Mouse (Mus musculus): Measurements from ENCODE around the gene Pip4p1.
A peak's percentile ranks its signal among the peaks of the same experiment; 100 is the strongest.
"Not testable (repeated sequence)": the region's sequence is repeated elsewhere in the genome, so short reads cannot be mapped to it uniquely, and the experiment has no call there.

The Pip4p1 gene

GRCm38 (mm10) chr14:50930754-50931492 is at the start of gene Pip4p1, which contains the start of gene Pnp:
Gene Pip4p1 (minus strand): TSS chr14:50930856.
Gene Pnp (plus strand): TSS chr14:50931082.
- peak; percentile 98 to 99 for DNase-seq

GRCm38 (mm10) chr14:50979631-50980030 is 49.0 kb upstream of the Pip4p1 start:
- no peak for DNase-seq

GRCm38 (mm10) chr14:50978451-50978850 is 47.8 kb upstream of the Pip4p1 start:
- DNase-seq: not testable (repeated sequence)

GRCm38 (mm10) chr14:50976674-50977073 is 46.0 kb upstream of the Pip4p1 start:
- no peak for DNase-seq

- no peak for DNase-seq
Measured at GRCm38 (mm10) chr14:50975001-50975400, 44.3 kb upstream of the Pip4p1 start.

GRCm38 (mm10) chr14:50973700-50974099 is 43.0 kb upstream of the Pip4p1 start:
- no peak for DNase-seq

GRCm38 (mm10) chr14:50973054-50973453 is 42.4 kb upstream of the Pip4p1 start:
- DNase-seq: not testable (repeated sequence)

- no peak for DNase-seq
Measured at GRCm38 (mm10) chr14:50970822-50971221, 40.2 kb upstream of the Pip4p1 start.

- DNase-seq: no peak
Measured at GRCm38 (mm10) chr14:50969558-50970544, 39.2 kb upstream of the Pip4p1 start.

- DNase-seq: no peak
Measured at GRCm38 (mm10) chr14:50969041-50969440, 38.4 kb upstream of the Pip4p1 start.

- no peak for DNase-seq
Measured at GRCm38 (mm10) chr14:50968216-50968980, 37.7 kb upstream of the Pip4p1 start.

- DNase-seq: not testable (repeated sequence)
Measured at GRCm38 (mm10) chr14:50958289-50958995, 27.8 kb upstream of the Pip4p1 start.

- DNase-seq: not testable (repeated sequence)
Measured at GRCm38 (mm10) chr14:50957146-50957545, 26.5 kb upstream of the Pip4p1 start.

GRCm38 (mm10) chr14:50956724-50957123 is 26.1 kb upstream of the Pip4p1 start:
- DNase-seq: not testable (repeated sequence)

GRCm38 (mm10) chr14:50955942-50956508 is 25.4 kb upstream of the Pip4p1 start, which contains the start of gene Pnp2:
Gene Pnp2 (plus strand): TSS chr14:50955992.
- peak; percentile 49 to 50 for DNase-seq

GRCm38 (mm10) chr14:50955487-50955886 is 24.8 kb upstream of the Pip4p1 start:
- no peak for DNase-seq

GRCm38 (mm10) chr14:50945526-50945925 is 14.9 kb upstream of the Pip4p1 start:
- DNase-seq: not testable (repeated sequence)

- DNase-seq: not testable (repeated sequence)
Measured at GRCm38 (mm10) chr14:50945081-50945480, 14.4 kb upstream of the Pip4p1 start.

GRCm38 (mm10) chr14:50944668-50945033 is 14.0 kb upstream of the Pip4p1 start:
- not testable (repeated sequence) for DNase-seq

GRCm38 (mm10) chr14:50943932-50944667 is 13.4 kb upstream of the Pip4p1 start, which contains the start of gene Gm49342:
Gene Gm49342 (plus strand): TSS chr14:50944517.
- DNase-seq: peak; percentile 74 to 86

- no peak for DNase-seq
Measured at GRCm38 (mm10) chr14:50938940-50939339, 8.3 kb upstream of the Pip4p1 start.

Data from thymus, adult 18-20 months (tissue).